Mouse (Mus musculus) kidney, embryonic 14.5 days (tissue): ENCODE measurements around the gene Vmn1r163. TPM values are rescaled to one million over a fixed set of nuclear protein-coding genes. Genes with fewer than 3 reads are reported as not detected.
"Not testable (repeated sequence)": the region's sequence is repeated elsewhere in the genome, so short reads cannot be mapped to it uniquely, and the experiment has no call there.

Experiments used
- ATAC-seq: fragments of 200-750 bp; cut with Nextera tagmentation; 2 replicates; pipeline ENCODE4 v1.8.0; 2017; ENCODE audit warnings: moderate number of reproducible peaks, mild to moderate bottlenecking, moderate TSS enrichment, moderate library complexity; ENCODE audit not compliant: low FRiP score, low TSS enrichment
- H3K27ac ChIP-seq: fragments of 300-500 bp; sonication (generic); 2 replicates; pipeline ENCODE4 v1.5.1; 2014; ENCODE audit warnings: low read depth, mild to moderate bottlenecking, low read length, moderate library complexity, mixed read lengths
- H3K27me3 ChIP-seq: fragments of 300-500 bp; sonication (generic); 2 replicates; pipeline ENCODE4 v1.6.1; 2014; ENCODE audit warnings: mild to moderate bottlenecking, low read length; ENCODE audit not compliant: control insufficient read depth, insufficient read depth
- H3K36me3 ChIP-seq: fragments of 300-500 bp; sonication (generic); 2 replicates; pipeline ENCODE4 v1.6.1; 2014; ENCODE audit warnings: low read length, mixed read lengths; ENCODE audit not compliant: control insufficient read depth, insufficient read depth
- H3K4me1 ChIP-seq: fragments of 300-500 bp; sonication (generic); 2 replicates; pipeline ENCODE4 v1.6.1; 2014; ENCODE audit warnings: low read length, mixed read lengths; ENCODE audit not compliant: control insufficient read depth, insufficient read depth
- H3K4me2 ChIP-seq: fragments of 300-500 bp; sonication (generic); replicated peaks from 2 replicates; pipeline ENCODE4 v1.6.1; 2014; ENCODE audit warnings: low read depth, mild to moderate bottlenecking, low read length
- H3K4me3 ChIP-seq: fragments of 300-500 bp; sonication (generic); 2 replicates; pipeline ENCODE4 v1.5.1; 2014; ENCODE audit warnings: mild to moderate bottlenecking, low read length
- H3K9ac ChIP-seq: fragments of 300-500 bp; sonication (generic); 2 replicates; pipeline ENCODE4 v1.6.1; 2014; ENCODE audit warnings: low read depth, mild to moderate bottlenecking, low read length, moderate library complexity
- H3K9me3 ChIP-seq: fragments of 300-500 bp; sonication (generic); 2 replicates; pipeline ENCODE4 v1.6.1; 2016; ENCODE audit warnings: low read length; ENCODE audit not compliant: control insufficient read depth
- WGBS: fragments of 180-500 bp; shearing (Covaris S2); extraction: QIAGEN DNeasy Blood & Tissue Kit; methylation state at CpG from one replicate; pipeline ENCODE4 v1.1.7; 2014; 5-methylcytosine and 5-hydroxymethylcytosine counted together
- polyA plus RNA-seq: library from polyadenylated mRNA; unstranded; fragments of >200 nt; fragmentation: Nextera tagmentation; extraction: Ambion mirVana; gene quantifications from 2 replicates; pipeline ENCODE4 v1.2.1, GENCODE M21; 2014

The Vmn1r163 gene
- not detected in 2 replicates for polyA plus RNA-seq

- H3K4me2 ChIP-seq, H3K27me3 ChIP-seq, H3K9me3 ChIP-seq, H3K27ac ChIP-seq, ATAC-seq, H3K4me3 ChIP-seq, H3K4me1 ChIP-seq, H3K9ac ChIP-seq, H3K36me3 ChIP-seq: not testable (repeated sequence)
- no CpG with 5 or more reads among the region's 1 CpGs for WGBS
These were observed at the start of gene Vmn1r163 for GRCm38 (mm10) chr7:23055240-23055639. Gene Vmn1r163 (plus strand): TSS chr7:23055540.

GRCm38 (mm10) chr7:23019823-23020222, 35.5 kb upstream of the Vmn1r163 start, which contains the start of gene Gm4216:
Gene Gm4216 (minus strand): TSS chr7:23019923.
- H3K9ac ChIP-seq, H3K4me2 ChIP-seq, H3K27ac ChIP-seq, H3K36me3 ChIP-seq, H3K27me3 ChIP-seq, ATAC-seq, H3K9me3 ChIP-seq, H3K4me1 ChIP-seq, H3K4me3 ChIP-seq: not testable (repeated sequence)
- no CpG with 5 or more reads among the region's 3 CpGs for WGBS

- H3K9ac ChIP-seq, ATAC-seq, H3K27me3 ChIP-seq, H3K9me3 ChIP-seq, H3K36me3 ChIP-seq, H3K4me3 ChIP-seq, H3K4me2 ChIP-seq, H3K4me1 ChIP-seq, H3K27ac ChIP-seq: not testable (repeated sequence)
- no CpG with 5 or more reads among the region's 1 CpGs for WGBS
These were observed 12.0 kb downstream of the Vmn1r163 start, which contains the start of gene Gm8720 for GRCm38 (mm10) chr7:23067356-23067755. Gene Gm8720 (minus strand): TSS chr7:23067456.

Other genes with a start within 250 kb of the Vmn1r163 start
- gene Vmn1r159, start 211.9 kb upstream of the Vmn1r163 start, polyA plus RNA-seq: not detected in 2 replicates
- gene Vmn1r160, start 184.3 kb upstream of the Vmn1r163 start, polyA plus RNA-seq: not detected in 2 replicates
- not detected in 2 replicates for gene Gm4214, start 70.9 kb upstream of the Vmn1r163 start, polyA plus RNA-seq
- not detected in 2 replicates for gene Gm4216, start 35.6 kb upstream of the Vmn1r163 start, polyA plus RNA-seq
- not detected in 2 replicates for gene Gm8720, start 11.9 kb downstream of the Vmn1r163 start, polyA plus RNA-seq
- gene Gm10662, start 88.9 kb downstream of the Vmn1r163 start, polyA plus RNA-seq: not detected in 2 replicates
- gene Vmn1r165, start 161.8 kb downstream of the Vmn1r163 start, polyA plus RNA-seq: not detected in 2 replicates
- gene Vmn1r166, start 196.1 kb downstream of the Vmn1r163 start, polyA plus RNA-seq: not detected in 2 replicates
- gene Gm6902, start 223.4 kb downstream of the Vmn1r163 start, polyA plus RNA-seq: not detected in 2 replicates
- not detected in 2 replicates for gene Nlrp4e, start 245.7 kb downstream of the Vmn1r163 start, polyA plus RNA-seq